Mouse (Mus musculus): ENCODE results near the gene Scgb2b15.
"Not testable (repeated sequence)": the region's sequence is repeated elsewhere in the genome, so short reads cannot be mapped to it uniquely, and the experiment has no call there.

Gene Scgb2b15

GRCm38 (mm10) chr7:32829562-32829961, at the start of gene Scgb2b15:
Scgb2b15 (minus strand) TSS chr7:32829662.
- DNase-seq (ENCODE audit: extremely low spot score): not testable (repeated sequence)

- not testable (repeated sequence) for DNase-seq (ENCODE audit: extremely low spot score)
Observed at GRCm38 (mm10) chr7:32836254-32836653, 6.8 kb upstream of the Scgb2b15 start, which contains the start of gene Scgb1b15. Scgb1b15 (plus strand) TSS chr7:32836554.
